Mouse (Mus musculus): ENCODE data around the gene Il21. TPM values are rescaled to one million over a fixed set of nuclear protein-coding genes. Genes with fewer than 3 reads are reported as not detected.

Gene Il21
- not detected in 2 replicates for polyA plus RNA-seq (2014; fragmentation: Nextera tagmentation; extraction: Ambion mirVana)

DNA sequence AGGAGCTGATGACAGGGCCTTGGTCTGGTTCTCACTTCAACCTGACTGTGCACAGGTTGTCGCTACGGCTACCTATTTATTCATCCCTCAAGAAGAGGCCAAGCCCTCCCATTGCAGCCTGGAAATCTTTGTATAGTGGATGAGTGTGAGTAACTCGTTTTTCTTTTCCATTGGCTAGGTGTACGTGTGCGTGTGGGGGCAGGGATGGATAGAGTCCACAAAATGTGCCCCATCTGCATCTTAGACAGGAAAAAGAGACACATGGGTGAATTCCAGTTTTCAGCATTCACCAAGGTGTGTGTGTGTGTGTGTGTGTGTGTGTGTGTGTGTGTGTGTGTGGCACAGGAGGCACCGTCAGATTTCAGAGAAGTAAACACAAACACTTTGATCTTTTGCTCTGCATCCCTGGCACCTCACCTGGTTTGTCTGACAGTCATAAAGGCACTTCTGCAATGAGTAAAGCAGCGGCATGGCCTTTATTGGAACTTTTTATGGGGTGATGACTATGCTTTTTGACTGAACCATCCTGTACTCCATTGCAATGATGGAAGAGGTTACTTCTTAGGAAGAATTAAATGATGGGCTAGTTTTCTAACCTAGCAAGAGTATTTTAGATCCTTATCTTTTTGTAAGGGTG is at the start of gene Il21:
Il21 (minus strand) TSS at position 51 of the 637 bp plus-strand sequence.
- H3K9me3 ChIP-seq (ENCODE audit: control insufficient read depth, low read length), result no peaks in the 10 kb centered on the region
- no peaks in the 10 kb centered on the region for H3K36me3 ChIP-seq (ENCODE audit: control insufficient read depth, insufficient read depth, low read length)
- H3K27ac ChIP-seq (replicated peaks in 1 of 2; ENCODE audit: control insufficient read depth in 1 of 2, insufficient read depth in 1 of 2, low read depth in 2 of 2, low read length in 2 of 2), result no peak within 1 kb of the TSS
- no peak within 1 kb of the TSS for H3K9ac ChIP-seq (ENCODE audit: low read length)
- no peak for ATAC-seq (ENCODE audit: insufficient number of reproducible peaks, insufficient read depth, low FRiP score, low read depth)
- no peak within 1 kb of the TSS for H3K4me2 ChIP-seq (ENCODE audit: low read length)
- H3K27me3 ChIP-seq (ENCODE audit: control insufficient read depth, insufficient read depth, low read length), result no peaks in the 10 kb centered on the region
- no peak within 1 kb of the TSS for H3K4me3 ChIP-seq (ENCODE audit: control insufficient read depth in 1 of 2, insufficient read depth in 1 of 2, low read depth in 1 of 2, low read length in 2 of 2)
- H3K4me1 ChIP-seq (ENCODE audit: control insufficient read depth in 2 of 2, insufficient read depth in 2 of 2, low read length in 2 of 2), result no peaks in the 10 kb centered on the region; a peak in 1 of 4 replicates
- 78% methylated on average over 7 of the region's 7 CpGs for WGBS

- H3K9ac ChIP-seq (ENCODE audit: low read length), result no peak overlapping the region
- H3K4me3 ChIP-seq (ENCODE audit: control insufficient read depth in 1 of 2, insufficient read depth in 1 of 2, low read depth in 1 of 2, low read length in 2 of 2), result no peak overlapping the region
- 73% methylated on average over 8 of the region's 8 CpGs for WGBS
- no peaks in the 10 kb centered on the region for H3K4me1 ChIP-seq (ENCODE audit: control insufficient read depth in 2 of 2, insufficient read depth in 2 of 2, low read length in 2 of 2)
- H3K4me2 ChIP-seq (ENCODE audit: low read length), result no peak overlapping the region
- H3K9me3 ChIP-seq (ENCODE audit: control insufficient read depth, low read length), result no peaks in the 10 kb centered on the region
- no peak overlapping the region for H3K27ac ChIP-seq (replicated peaks in 1 of 2; ENCODE audit: control insufficient read depth in 1 of 2, insufficient read depth in 1 of 2, low read depth in 2 of 2, low read length in 2 of 2)
- no peak for ATAC-seq (ENCODE audit: insufficient number of reproducible peaks, insufficient read depth, low FRiP score, low read depth)
- no peaks in the 10 kb centered on the region for H3K27me3 ChIP-seq (ENCODE audit: control insufficient read depth, insufficient read depth, low read length)
- no peaks in the 10 kb centered on the region for H3K36me3 ChIP-seq (ENCODE audit: control insufficient read depth, insufficient read depth, low read length)
These were observed 48.4 kb upstream of the Il21 start for GRCm38 (mm10) chr3:37280871-37281270.

DNA sequence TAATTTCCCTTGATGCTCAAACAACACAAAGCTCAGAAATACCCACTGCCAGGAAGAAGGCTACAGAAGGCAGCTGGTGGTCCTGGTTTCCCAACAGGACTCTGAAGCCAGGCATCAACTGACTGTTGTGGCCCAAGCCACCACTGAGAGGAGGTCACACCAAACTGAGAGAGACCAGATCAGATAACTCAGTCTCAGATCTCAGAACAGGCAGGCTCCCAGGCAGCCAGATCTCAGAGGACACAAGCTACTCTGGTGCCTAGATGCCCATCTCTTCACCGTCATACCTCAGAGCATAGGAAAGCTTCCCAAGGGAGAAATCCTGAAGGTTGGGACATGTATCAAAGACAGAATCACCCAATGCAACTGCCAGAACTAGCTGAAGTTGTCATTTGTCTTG is 47.8 kb upstream of the Il21 start:
- ATAC-seq (ENCODE audit: insufficient number of reproducible peaks, insufficient read depth, low FRiP score, low read depth), result no peak
- Histone ChIP-seq H3K4me2 (ENCODE audit: low read length) (no peak overlapping the region), H3K36me3 (ENCODE audit: control insufficient read depth, insufficient read depth, low read length) (no peaks in the 10 kb centered on the region), H3K4me1 (ENCODE audit: control insufficient read depth in 2 of 2, insufficient read depth in 2 of 2, low read length in 2 of 2) (no peaks in the 10 kb centered on the region), H3K9me3 (ENCODE audit: control insufficient read depth, low read length) (no peaks in the 10 kb centered on the region), H3K27me3 (ENCODE audit: control insufficient read depth, insufficient read depth, low read length) (no peaks in the 10 kb centered on the region), H3K9ac (ENCODE audit: low read length) (no peak overlapping the region), H3K4me3 (ENCODE audit: control insufficient read depth in 1 of 2, insufficient read depth in 1 of 2, low read depth in 1 of 2, low read length in 2 of 2) (no peak overlapping the region), H3K27ac (replicated peaks in 1 of 2; ENCODE audit: control insufficient read depth in 1 of 2, insufficient read depth in 1 of 2, low read depth in 2 of 2, low read length in 2 of 2) (no peak overlapping the region)
- 100% methylated on average over 1 of the region's 1 CpGs for WGBS

DNA sequence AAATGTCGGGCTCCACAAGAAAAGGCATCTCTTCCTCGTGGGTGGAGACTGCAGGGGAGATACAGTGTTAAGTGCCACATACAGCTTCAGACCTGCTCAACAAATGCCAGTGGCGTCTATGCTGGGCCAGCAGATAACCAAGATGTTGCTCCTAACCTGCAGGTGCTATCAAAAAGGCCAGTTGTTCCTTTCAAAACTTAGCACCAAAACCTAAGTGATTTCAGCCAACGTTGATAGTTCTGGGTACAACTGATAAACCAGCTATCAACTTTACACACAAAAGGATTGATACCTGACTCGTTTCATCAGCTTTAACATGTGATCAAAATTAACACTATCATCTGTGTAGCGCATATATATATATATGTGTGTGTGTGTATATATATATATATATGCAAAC is 42.2 kb upstream of the Il21 start:
- Histone ChIP-seq H3K27me3 (ENCODE audit: control insufficient read depth, insufficient read depth, low read length) (no peaks in the 10 kb centered on the region; the same call in 1 of the 2 replicates), H3K9ac (ENCODE audit: low read length) (no peak overlapping the region), H3K27ac (replicated peaks in 1 of 2; ENCODE audit: control insufficient read depth in 1 of 2, insufficient read depth in 1 of 2, low read depth in 2 of 2, low read length in 2 of 2) (no peak overlapping the region), H3K36me3 (ENCODE audit: control insufficient read depth, insufficient read depth, low read length) (no peaks in the 10 kb centered on the region), H3K9me3 (ENCODE audit: control insufficient read depth, low read length) (no peaks in the 10 kb centered on the region), H3K4me1 (ENCODE audit: control insufficient read depth in 2 of 2, insufficient read depth in 2 of 2, low read length in 2 of 2) (no peaks in the 10 kb centered on the region), H3K4me2 (ENCODE audit: low read length) (no peak overlapping the region), H3K4me3 (ENCODE audit: control insufficient read depth in 1 of 2, insufficient read depth in 1 of 2, low read depth in 1 of 2, low read length in 2 of 2) (no peak overlapping the region)
- no peak for ATAC-seq (ENCODE audit: insufficient number of reproducible peaks, insufficient read depth, low FRiP score, low read depth)
- 67% methylated on average over 6 of the region's 6 CpGs for WGBS

DNA sequence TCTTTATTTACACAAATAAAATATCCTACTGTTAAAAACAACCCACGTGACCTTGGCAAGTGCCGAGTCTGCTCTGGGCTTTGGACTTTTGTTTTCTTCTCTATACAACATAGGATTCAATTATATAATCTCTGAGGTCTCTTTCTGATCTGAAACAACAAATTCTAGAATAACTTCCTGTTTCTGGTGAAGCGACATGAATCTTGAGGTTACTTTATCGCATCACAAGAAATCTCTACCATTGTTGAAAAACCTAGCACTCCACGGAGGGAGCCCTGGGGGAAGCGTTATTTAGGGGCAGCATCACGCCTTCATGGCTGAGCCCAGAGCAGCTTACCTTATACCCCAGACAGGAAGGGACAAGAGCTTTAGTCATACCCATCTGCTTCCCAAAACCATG is 40.7 kb upstream of the Il21 start:
- Histone ChIP-seq H3K27ac (replicated peaks in 1 of 2; ENCODE audit: control insufficient read depth in 1 of 2, insufficient read depth in 1 of 2, low read depth in 2 of 2, low read length in 2 of 2) (no peak overlapping the region), H3K36me3 (ENCODE audit: control insufficient read depth, insufficient read depth, low read length) (no peaks in the 10 kb centered on the region), H3K27me3 (ENCODE audit: control insufficient read depth, insufficient read depth, low read length) (no peaks in the 10 kb centered on the region; the same call in none of the 2 replicates), H3K4me2 (ENCODE audit: low read length) (no peak overlapping the region), H3K9me3 (ENCODE audit: control insufficient read depth, low read length) (no peaks in the 10 kb centered on the region), H3K9ac (ENCODE audit: low read length) (no peak overlapping the region), H3K4me3 (ENCODE audit: control insufficient read depth in 1 of 2, insufficient read depth in 1 of 2, low read depth in 1 of 2, low read length in 2 of 2) (no peak overlapping the region), H3K4me1 (ENCODE audit: control insufficient read depth in 2 of 2, insufficient read depth in 2 of 2, low read length in 2 of 2) (no peaks in the 10 kb centered on the region)
- no peak for ATAC-seq (ENCODE audit: insufficient number of reproducible peaks, insufficient read depth, low FRiP score, low read depth)
- WGBS, result 79% methylated on average over 7 of the region's 7 CpGs

DNA sequence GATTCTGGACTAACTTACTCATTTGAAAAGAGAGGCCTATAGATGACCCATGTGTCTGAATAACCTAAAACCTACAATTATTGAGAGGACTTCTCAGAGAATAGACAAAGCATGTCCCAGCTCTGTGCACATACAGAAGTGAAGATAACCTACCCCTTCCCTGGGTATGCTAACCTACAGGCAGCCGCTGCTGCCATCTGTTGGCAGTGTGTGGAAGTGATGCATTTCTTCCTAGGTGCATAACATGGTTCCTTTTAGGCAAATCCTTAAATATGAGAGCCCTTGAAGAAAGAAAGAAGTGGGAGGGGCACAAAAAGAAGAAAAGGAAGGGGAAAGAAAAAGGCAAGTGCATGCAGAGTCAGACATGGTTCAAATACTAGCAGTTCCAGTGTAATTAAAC is 38.8 kb upstream of the Il21 start:
- no peak for ATAC-seq (ENCODE audit: insufficient number of reproducible peaks, insufficient read depth, low FRiP score, low read depth)
- H3K9ac ChIP-seq (ENCODE audit: low read length), result no peak overlapping the region
- WGBS, result 3% methylated on average over 1 of the region's 1 CpGs
- H3K27ac ChIP-seq (replicated peaks in 1 of 2; ENCODE audit: control insufficient read depth in 1 of 2, insufficient read depth in 1 of 2, low read depth in 2 of 2, low read length in 2 of 2), result no peak overlapping the region
- no peaks in the 10 kb centered on the region for H3K9me3 ChIP-seq (ENCODE audit: control insufficient read depth, low read length)
- no peaks in the 10 kb centered on the region for H3K36me3 ChIP-seq (ENCODE audit: control insufficient read depth, insufficient read depth, low read length)
- no peaks in the 10 kb centered on the region; the same call in none of the 2 replicates for H3K27me3 ChIP-seq (ENCODE audit: control insufficient read depth, insufficient read depth, low read length)
- H3K4me1 ChIP-seq (ENCODE audit: control insufficient read depth in 2 of 2, insufficient read depth in 2 of 2, low read length in 2 of 2), result no peaks in the 10 kb centered on the region
- H3K4me2 ChIP-seq (ENCODE audit: low read length), result no peak overlapping the region
- H3K4me3 ChIP-seq (ENCODE audit: control insufficient read depth in 1 of 2, insufficient read depth in 1 of 2, low read depth in 1 of 2, low read length in 2 of 2), result no peak overlapping the region

- no peak overlapping the region for H3K4me3 ChIP-seq (ENCODE audit: control insufficient read depth in 1 of 2, insufficient read depth in 1 of 2, low read depth in 1 of 2, low read length in 2 of 2)
- no peak for ATAC-seq (ENCODE audit: insufficient number of reproducible peaks, insufficient read depth, low FRiP score, low read depth)
- H3K9me3 ChIP-seq (ENCODE audit: control insufficient read depth, low read length), result no peaks in the 10 kb centered on the region
These were observed 37.5 kb upstream of the Il21 start for GRCm38 (mm10) chr3:37269926-37270325.

GRCm38 (mm10) chr3:37268338-37268737 is 35.9 kb upstream of the Il21 start:
- Histone ChIP-seq H3K4me2 (ENCODE audit: low read length) (no peak overlapping the region), H3K9ac (ENCODE audit: low read length) (no peak overlapping the region), H3K27me3 (ENCODE audit: control insufficient read depth, insufficient read depth, low read length) (no peaks in the 10 kb centered on the region; the same call in 1 of the 2 replicates), H3K4me3 (ENCODE audit: control insufficient read depth in 1 of 2, insufficient read depth in 1 of 2, low read depth in 1 of 2, low read length in 2 of 2) (no peak overlapping the region), H3K27ac (replicated peaks in 1 of 2; ENCODE audit: control insufficient read depth in 1 of 2, insufficient read depth in 1 of 2, low read depth in 2 of 2, low read length in 2 of 2) (no peak overlapping the region), H3K4me1 (ENCODE audit: control insufficient read depth in 2 of 2, insufficient read depth in 2 of 2, low read length in 2 of 2) (no peaks in the 10 kb centered on the region), H3K9me3 (ENCODE audit: control insufficient read depth, low read length) (no peaks in the 10 kb centered on the region), H3K36me3 (ENCODE audit: control insufficient read depth, insufficient read depth, low read length) (no peaks in the 10 kb centered on the region)
- no peak for ATAC-seq (ENCODE audit: insufficient number of reproducible peaks, insufficient read depth, low FRiP score, low read depth)
- 78% methylated on average over 11 of the region's 11 CpGs for WGBS

More at GRCm38 (mm10) chr3:37269926-37270325, 37.5 kb upstream of the Il21 start:
- Histone ChIP-seq H3K4me2 (ENCODE audit: low read length) (no peak overlapping the region), H3K4me1 (ENCODE audit: control insufficient read depth in 2 of 2, insufficient read depth in 2 of 2, low read length in 2 of 2) (no peaks in the 10 kb centered on the region), H3K36me3 (ENCODE audit: control insufficient read depth, insufficient read depth, low read length) (no peaks in the 10 kb centered on the region), H3K27me3 (ENCODE audit: control insufficient read depth, insufficient read depth, low read length) (no peaks in the 10 kb centered on the region; the same call in none of the 2 replicates), H3K27ac (replicated peaks in 1 of 2; ENCODE audit: control insufficient read depth in 1 of 2, insufficient read depth in 1 of 2, low read depth in 2 of 2, low read length in 2 of 2) (no peak overlapping the region), H3K9ac (ENCODE audit: low read length) (no peak overlapping the region)
- 85% methylated on average over 4 of the region's 4 CpGs for WGBS
